Mouse (Mus musculus): ENCODE measurements at regions not wholly inside any gene's neighbourhood (a gene's known extent, or its start where the extent isn't known, plus 50 kb on each side); places are given as distances from the start of the nearest gene placed in this dataset.

DNA sequence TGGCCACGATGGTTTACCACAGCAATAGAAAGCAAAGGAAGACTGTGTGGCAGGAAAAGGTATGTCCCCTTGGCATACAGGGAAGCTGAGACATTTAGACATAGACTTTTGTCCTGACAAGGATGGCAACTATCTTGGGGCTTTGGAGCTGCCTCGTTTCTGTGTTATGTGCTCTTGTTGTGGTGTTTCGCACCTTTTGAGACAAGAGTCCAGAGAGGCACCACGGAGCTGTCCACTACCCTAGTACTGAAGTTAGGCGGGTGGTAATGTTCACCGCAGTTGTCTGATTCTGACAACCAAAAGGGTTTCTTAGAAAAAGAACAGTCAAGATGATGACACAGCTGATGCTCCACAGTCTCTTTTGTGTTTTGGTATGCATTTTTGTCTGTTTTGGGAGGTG lies 90.9 kb upstream of the Got2 start:
- no peak for DNase-seq

- no peak for DNase-seq
Observed at GRCm38 (mm10) chr8:95974889-95975288, 86.5 kb upstream of the Got2 start.

DNA sequence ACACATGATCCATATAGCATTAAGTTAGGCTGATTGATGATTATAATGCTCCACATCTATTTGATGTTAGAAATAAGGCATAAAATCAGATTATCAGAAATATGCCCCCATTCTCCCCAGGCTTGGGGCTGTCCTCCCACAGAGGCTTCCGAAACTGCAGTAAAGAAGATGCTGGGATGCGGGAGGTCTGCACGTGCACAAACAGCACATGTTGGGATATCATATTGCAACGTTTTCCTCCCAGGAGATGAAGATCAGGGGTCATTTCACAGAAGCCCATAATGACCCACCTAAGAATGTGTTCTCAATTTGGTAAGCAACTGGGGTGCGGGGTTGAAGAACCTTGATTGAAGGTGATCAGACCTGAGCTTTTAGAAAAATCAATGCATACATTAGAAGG lies 85.9 kb upstream of the Got2 start:
- DNase-seq: no peak

DNA sequence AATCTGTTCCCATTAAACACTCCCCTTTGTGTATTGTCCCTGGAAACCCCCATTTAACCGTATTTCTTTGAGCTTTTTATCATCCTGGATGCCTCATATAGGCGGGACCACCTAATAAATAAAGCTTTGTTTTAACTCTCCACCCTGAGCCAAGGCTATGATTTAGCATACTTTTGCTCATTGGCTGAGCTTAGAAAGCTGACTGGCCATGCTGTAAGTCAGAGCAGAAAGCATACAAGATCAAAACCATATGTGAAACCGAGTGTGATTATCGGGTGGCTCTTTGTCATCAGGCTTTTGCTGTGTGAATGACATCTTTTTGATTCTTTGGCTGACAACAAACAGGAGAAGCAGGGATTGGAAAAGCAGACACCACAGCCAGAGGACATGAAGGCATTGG lies 85.2 kb upstream of the Got2 start:
- DNase-seq: no peak

- no peak for DNase-seq
Observed at GRCm38 (mm10) chr8:95968828-95969227, 80.5 kb upstream of the Got2 start.

GRCm38 (mm10) chr8:95966430-95966829 lies 78.1 kb upstream of the Got2 start:
- no peak for DNase-seq

DNA sequence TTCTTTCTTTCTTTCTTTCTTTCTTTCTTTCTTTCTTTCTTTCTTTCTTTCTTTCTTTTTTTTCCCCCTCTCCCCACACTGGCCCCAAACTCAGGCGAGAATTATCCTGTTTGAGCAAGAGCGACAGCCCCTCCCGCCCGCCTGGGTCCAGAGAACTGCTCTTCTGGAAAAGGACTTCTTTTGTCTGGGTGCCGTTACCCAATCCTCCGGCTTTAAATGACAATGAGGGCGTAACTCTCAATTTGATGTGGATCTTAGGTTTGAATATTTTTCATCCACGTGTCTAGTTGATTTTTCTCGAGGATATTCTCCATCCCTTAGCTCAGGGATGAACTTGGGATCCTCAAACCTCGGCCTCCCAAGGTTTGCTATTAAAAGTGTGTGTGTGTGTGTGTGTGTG lies 63.9 kb upstream of the Got2 start:
- DNase-seq: no peak

DNA sequence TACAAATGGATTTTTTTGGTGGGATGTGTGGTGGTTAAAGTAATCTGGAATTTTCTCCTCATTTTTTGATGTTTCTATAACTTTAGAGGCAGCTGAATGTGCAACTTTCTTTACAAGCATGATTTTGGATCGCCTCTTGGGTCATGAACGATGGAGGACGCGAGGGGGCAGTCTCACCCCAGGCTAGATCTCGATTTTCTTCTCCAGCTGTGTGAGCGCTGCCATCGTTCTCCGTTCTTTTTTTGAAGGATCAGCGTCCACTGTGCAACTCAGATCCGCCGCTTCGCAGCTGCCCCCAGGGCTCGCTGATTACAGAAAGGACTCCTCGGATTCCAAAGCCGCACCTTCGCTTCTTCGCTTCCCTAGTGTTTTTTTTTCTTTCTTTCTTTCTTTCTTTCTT lies 63.4 kb upstream of the Got2 start:
- peak; percentile 33 to 72 for DNase-seq
